Mouse (Mus musculus) heart, adult 2 months (tissue): ENCODE measurements around the gene Krtcap2.

ENCODE experiments used
- CTCF ChIP-seq: fragments of 200-600 bp; IDR thresholded peaks from 2 replicates; pipeline ENCODE4 v1.8.1; 2022; ENCODE audit warnings: antibody characterized with exemption, mild to moderate bottlenecking, moderate library complexity
- EP300 ChIP-seq: fragments of 200-500 bp; IDR thresholded peaks from 2 replicates; pipeline ENCODE4 v1.6.1; 2011; ENCODE audit warnings: low read depth, low read length, control low read depth; ENCODE audit not compliant: insufficient read depth
- POLR2A ChIP-seq: fragments of 200-500 bp; IDR thresholded peaks from 2 replicates; pipeline ENCODE4 v1.6.1; 2011; ENCODE audit warnings: mild to moderate bottlenecking, low read depth, low read length, control low read depth; ENCODE audit not compliant: insufficient read depth

DNA sequence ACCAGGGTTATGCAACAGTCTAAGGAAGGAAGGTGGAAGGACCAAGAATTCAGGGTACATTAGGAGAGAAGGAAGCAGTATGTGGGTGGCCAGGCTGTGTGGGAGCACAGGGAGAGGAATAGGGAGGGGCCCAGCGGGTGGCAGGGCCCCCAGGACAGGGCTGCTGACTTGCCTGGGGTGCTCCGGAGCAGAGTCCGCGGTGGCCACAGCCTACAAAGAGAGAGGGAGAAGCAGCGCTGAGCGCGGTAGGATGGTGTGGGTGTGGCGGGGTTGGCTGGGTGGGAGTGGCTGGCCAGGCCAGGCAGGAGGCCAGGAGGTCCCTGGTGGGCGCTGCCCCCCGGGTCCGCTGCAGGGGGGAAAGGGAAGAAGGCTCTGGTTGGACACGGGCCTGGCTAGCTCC is 7.3 kb upstream of the Krtcap2 start:
- TF ChIP-seq POLR2A (no peak), CTCF (no peak), EP300 (no peak)
